Mouse (Mus musculus) stomach, postnatal 0 days (tissue): ENCODE measurements around the gene Col4a1. TPM values are rescaled to one million over a fixed set of nuclear protein-coding genes. Genes with fewer than 3 reads are reported as not detected.

ENCODE experiments used
- ATAC-seq: fragments of 200-750 bp; cut with Nextera tagmentation; 2 replicates; pipeline ENCODE4 v1.8.0; 2017; ENCODE audit not compliant: low FRiP score, low TSS enrichment
- DNase-seq: peaks from one replicate; pipeline ENCODE4 v3.0.0-alpha.2; 2016; ENCODE audit warnings: low spot score
- H3K27ac ChIP-seq: fragments of 300-500 bp; sonication (generic); replicated peaks from 2 replicates; pipeline ENCODE4 v1.5.1; 2014; ENCODE audit warnings: mild to moderate bottlenecking, control low read depth
- H3K27me3 ChIP-seq: fragments of 300-500 bp; sonication (generic); 2 replicates; pipeline ENCODE4 v1.6.1; 2014; ENCODE audit warnings: low read length; ENCODE audit not compliant: control insufficient read depth, insufficient read depth
- H3K36me3 ChIP-seq: fragments of 300-500 bp; sonication (generic); 2 replicates; pipeline ENCODE4 v1.6.1; 2014; ENCODE audit warnings: low read length, mixed read lengths; ENCODE audit not compliant: control insufficient read depth, insufficient read depth
- H3K4me1 ChIP-seq: fragments of 300-500 bp; sonication (generic); replicated peaks from 2 replicates; pipeline ENCODE4 v1.6.1; 2014; ENCODE audit warnings: antibody characterized with exemption; ENCODE audit not compliant: control insufficient read depth, insufficient read depth
- H3K4me2 ChIP-seq: fragments of 300-500 bp; sonication (generic); replicated peaks from 2 replicates; pipeline ENCODE4 v1.6.1; 2014; ENCODE audit warnings: low read depth, mild to moderate bottlenecking, control low read depth, moderate library complexity
- H3K4me3 ChIP-seq: fragments of 300-500 bp; sonication (generic); 2 replicates; pipeline ENCODE4 v1.5.1; 2014; ENCODE audit warnings: low read depth, low read length, control low read depth
- H3K9ac ChIP-seq: fragments of 300-500 bp; sonication (generic); 2 replicates; pipeline ENCODE4 v1.6.1; 2014; ENCODE audit warnings: mild to moderate bottlenecking, low read length, control low read depth, mixed read lengths
- H3K9me3 ChIP-seq: fragments of 300-500 bp; sonication (generic); 2 replicates; pipeline ENCODE4 v1.6.1; 2016; ENCODE audit warnings: low read length; ENCODE audit not compliant: control insufficient read depth
- CTCF ChIP-seq: IDR thresholded peaks from 2 replicates; pipeline ENCODE4 v1.5.1; 2016; ENCODE audit warnings: antibody characterized with exemption, low read depth, mild to moderate bottlenecking, moderate library complexity
- EP300 ChIP-seq: optimal IDR thresholded peaks from 2 replicates; pipeline ENCODE3; 2016; ENCODE audit warnings: antibody characterized with exemption
- WGBS: fragments of 180-500 bp; shearing (Covaris S2); extraction: QIAGEN DNeasy Blood & Tissue Kit; methylation state at CpG from one replicate; pipeline ENCODE4 v1.1.7; 2014; 5-methylcytosine and 5-hydroxymethylcytosine counted together
- polyA plus RNA-seq: library from polyadenylated mRNA; unstranded; fragments of >200 nt; fragmentation: Nextera tagmentation; extraction: Ambion mirVana; gene quantifications from 2 replicates; pipeline ENCODE4 v1.2.1, GENCODE M21; 2015

Gene Col4a1
- polyA plus RNA-seq, 1 experiment from 2014 or later, result 99.0 TPM

DNA sequence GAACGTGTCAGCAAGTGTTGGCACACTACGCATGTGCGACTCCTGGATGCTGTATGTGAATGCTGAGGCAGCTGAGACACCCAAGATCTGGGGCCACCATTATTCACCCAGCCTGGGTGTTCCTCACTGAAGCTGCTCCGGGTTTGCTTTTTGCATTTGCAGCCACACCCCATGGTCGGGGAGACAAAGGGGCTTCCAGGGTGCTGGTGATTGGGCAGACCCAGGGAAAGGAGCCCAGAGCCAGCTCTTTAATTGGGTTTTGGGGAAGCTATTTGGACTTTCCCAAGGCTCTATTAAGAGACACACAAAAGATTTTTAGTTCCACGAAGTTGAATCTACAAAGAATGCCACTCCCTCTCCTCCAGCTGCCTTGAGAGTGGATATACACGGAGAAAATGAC is 85.2 kb downstream of the Col4a1 start:
- Histone ChIP-seq H3K4me2 (no peak overlapping the region), H3K27me3 (no peaks in the 10 kb centered on the region), H3K9ac (no peak overlapping the region), H3K27ac (peak overlapping the region; percentile 45; the same call in 1 of the 2 replicates), H3K9me3 (no peaks in the 10 kb centered on the region), H3K4me3 (no peak overlapping the region), H3K4me1 (no peaks in the 10 kb centered on the region), H3K36me3 (peaks cover 20% of the 10 kb centered on the region)
- TF ChIP-seq CTCF (no peak), EP300 (no peak)
- 35% methylated on average over 7 of the region's 7 CpGs for WGBS
- no peak for DNase-seq
- no peak for ATAC-seq

DNA sequence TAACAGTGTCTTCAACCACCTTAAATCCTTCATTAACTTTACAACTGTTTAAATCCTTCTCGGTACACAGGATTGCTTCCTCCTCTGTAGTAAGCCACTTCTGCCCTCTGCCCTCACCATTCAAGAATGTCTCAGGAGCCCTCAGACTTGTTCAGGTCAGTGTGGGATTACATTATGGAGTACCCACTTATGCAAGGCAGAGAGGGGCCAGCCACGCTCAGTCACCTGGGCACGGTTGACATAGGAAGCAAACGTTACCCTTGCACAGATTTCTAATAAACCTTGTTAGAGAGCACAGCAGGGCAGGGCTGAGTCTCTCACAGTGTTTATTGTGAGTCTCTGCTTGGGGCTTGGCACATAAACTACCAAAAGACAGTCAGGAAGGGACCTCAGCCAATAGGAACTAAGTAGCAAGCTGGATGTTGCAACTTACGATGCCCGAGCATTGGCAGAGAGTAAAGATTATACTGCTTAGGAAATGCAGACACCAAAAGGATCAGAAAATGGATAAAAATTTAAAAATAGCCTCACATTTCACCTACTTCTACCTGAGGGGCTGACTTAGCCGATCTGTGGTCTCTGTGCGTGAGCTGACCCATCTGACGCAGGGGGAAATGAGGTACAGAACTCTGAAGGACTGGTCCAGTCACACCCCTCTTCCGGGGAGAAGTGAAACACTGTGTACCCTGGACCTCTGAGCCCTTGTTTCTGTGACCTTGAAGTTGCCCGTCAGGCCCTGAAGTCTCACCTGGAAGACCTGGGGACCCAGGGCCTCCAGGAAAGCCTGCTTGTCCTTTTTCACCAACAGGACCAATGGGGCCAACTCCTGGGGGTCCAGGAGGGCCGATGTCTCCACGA is 86.8 kb downstream of the Col4a1 start:
- Histone ChIP-seq H3K36me3 (peaks cover 13% of the 10 kb centered on the region), H3K27ac (no peak overlapping the region), H3K4me1 (no peaks in the 10 kb centered on the region), H3K27me3 (no peaks in the 10 kb centered on the region), H3K4me2 (no peak overlapping the region), H3K4me3 (no peak overlapping the region), H3K9me3 (no peaks in the 10 kb centered on the region), H3K9ac (no peak overlapping the region)
- TF ChIP-seq EP300 (no peak), CTCF (no peak)
- no peak for ATAC-seq
- no peak for DNase-seq
- 82% methylated on average over 13 of the region's 13 CpGs for whole genome bisulfite sequencing

DNA sequence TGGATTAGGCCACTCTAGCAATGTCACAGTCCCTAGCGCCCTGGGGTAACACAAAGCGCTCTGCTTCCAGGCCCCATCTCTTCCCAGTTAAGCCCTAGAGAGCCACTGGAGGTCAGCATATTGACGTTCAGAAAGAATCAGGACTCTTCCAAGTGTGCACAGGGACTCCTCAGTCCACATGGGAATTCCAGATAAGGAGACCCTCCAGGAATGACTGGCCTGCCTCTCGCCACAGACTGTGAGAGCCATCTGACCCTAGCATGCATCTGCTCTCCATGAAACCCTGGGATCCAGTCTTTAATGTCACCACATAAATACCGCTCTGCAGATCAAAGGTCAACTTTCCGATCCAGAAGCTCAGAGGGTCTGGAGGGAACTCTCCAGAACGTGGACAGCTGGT is 88.4 kb downstream of the Col4a1 start:
- H3K27ac ChIP-seq, result no peak overlapping the region
- WGBS, result 70% methylated on average over 7 of the region's 7 CpGs
- H3K36me3 ChIP-seq, result peaks cover 13% of the 10 kb centered on the region
- H3K9me3 ChIP-seq, result no peaks in the 10 kb centered on the region
- DNase-seq (no peak), ATAC-seq (no peak)
- H3K4me1 ChIP-seq, result no peaks in the 10 kb centered on the region
- TF ChIP-seq CTCF (no peak), EP300 (no peak)
- no peaks in the 10 kb centered on the region for H3K27me3 ChIP-seq
- H3K4me3 ChIP-seq, result no peak overlapping the region
- no peak overlapping the region for H3K4me2 ChIP-seq
- no peak overlapping the region for H3K9ac ChIP-seq

DNA sequence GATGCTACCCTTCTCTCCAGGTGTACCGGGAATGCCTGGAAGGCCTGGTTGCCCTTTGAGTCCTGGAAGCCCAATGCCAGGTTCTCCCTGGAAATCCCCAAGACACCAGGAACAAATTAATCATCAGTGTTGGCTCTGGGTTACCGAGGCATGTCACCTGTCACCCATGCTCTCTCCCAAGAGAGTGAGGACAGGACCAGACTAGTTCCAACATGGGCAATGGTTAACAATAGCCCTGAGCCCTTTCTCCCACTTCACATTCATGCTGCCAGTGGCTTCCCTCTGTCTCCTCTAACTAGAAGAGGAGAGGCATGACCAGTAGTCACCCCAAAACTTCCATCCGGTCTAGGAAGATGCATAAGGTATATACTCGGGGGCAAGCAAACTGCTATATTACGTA is 91.3 kb downstream of the Col4a1 start:
- no peak for DNase-seq
- H3K27me3 ChIP-seq, result no peaks in the 10 kb centered on the region
- TF ChIP-seq EP300 (no peak), CTCF (no peak)
- 82% methylated on average over 5 of the region's 5 CpGs for WGBS
- H3K4me3 ChIP-seq, result no peak overlapping the region
- no peaks in the 10 kb centered on the region for H3K9me3 ChIP-seq
- no peaks in the 10 kb centered on the region for H3K4me1 ChIP-seq
- H3K4me2 ChIP-seq, result no peak overlapping the region
- no peak for ATAC-seq
- peaks cover 28% of the 10 kb centered on the region for H3K36me3 ChIP-seq
- no peak overlapping the region for H3K9ac ChIP-seq
- no peak overlapping the region for H3K27ac ChIP-seq

DNA sequence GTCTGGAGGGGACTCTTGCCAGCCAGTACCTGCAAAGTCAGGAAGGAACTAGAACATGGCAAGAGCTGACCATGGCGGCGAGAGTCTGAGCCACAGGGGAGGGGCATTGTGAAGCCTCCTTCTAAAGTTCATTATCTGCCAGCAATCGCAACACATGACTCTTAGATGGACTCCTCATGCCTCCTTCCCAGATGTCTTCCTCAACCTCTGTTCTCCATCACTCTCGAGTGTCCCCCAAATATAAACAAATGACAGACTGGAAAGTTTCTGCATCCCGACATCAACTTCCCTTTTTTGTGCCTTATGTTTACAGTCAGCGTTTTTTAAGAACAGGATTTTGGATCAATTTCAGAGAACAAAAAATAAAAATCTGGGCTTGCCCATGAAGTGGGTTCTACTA is 93.3 kb downstream of the Col4a1 start:
- WGBS, result 35% methylated on average over 6 of the region's 6 CpGs
- H3K9me3 ChIP-seq, result no peaks in the 10 kb centered on the region
- H3K4me2 ChIP-seq, result no peak overlapping the region
- no peaks in the 10 kb centered on the region for H3K4me1 ChIP-seq
- H3K4me3 ChIP-seq, result no peak overlapping the region
- H3K36me3 ChIP-seq, result peaks cover 24% of the 10 kb centered on the region
- no peak for DNase-seq
- no peak overlapping the region for H3K27ac ChIP-seq
- H3K27me3 ChIP-seq, result no peaks in the 10 kb centered on the region
- ATAC-seq, result no peak
- no peak overlapping the region for H3K9ac ChIP-seq
- no peak for TF ChIP-seq CTCF
- no peak for TF ChIP-seq EP300

DNA sequence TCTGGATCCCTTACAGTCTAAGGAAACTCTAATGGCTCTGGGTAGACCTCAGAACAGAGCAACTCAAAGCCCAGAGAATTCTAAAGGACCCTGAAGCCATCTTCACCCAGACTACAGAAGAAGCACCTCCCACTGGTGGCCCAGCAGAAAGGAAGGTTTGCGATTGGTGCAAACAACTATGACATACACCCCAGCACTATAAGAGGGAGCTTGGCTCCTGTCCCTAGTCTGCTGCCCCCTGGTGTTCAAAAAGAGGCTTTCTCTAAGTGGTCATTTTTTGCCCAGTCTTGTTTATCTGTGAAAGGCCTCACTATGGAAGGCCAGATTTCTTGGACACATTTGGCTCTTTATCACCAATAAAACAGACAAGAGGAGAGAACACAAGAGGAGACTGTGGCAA is 97.4 kb downstream of the Col4a1 start:
- Histone ChIP-seq H3K4me1 (no peaks in the 10 kb centered on the region), H3K4me2 (no peak overlapping the region), H3K27ac (no peak overlapping the region), H3K4me3 (no peak overlapping the region), H3K36me3 (peaks cover 23% of the 10 kb centered on the region; the same call in 1 of the 2 replicates), H3K27me3 (no peaks in the 10 kb centered on the region), H3K9me3 (no peaks in the 10 kb centered on the region), H3K9ac (no peak overlapping the region)
- peak; percentile 89 for TF ChIP-seq CTCF
- TF ChIP-seq EP300, result no peak
- 26% methylated on average over 1 of the region's 1 CpGs for WGBS
- ATAC-seq (peak; percentile 76), DNase-seq (peak; percentile 55)
